Mouse (Mus musculus): Measurements from ENCODE around the gene Plxna3.

The Plxna3 gene

DNA sequence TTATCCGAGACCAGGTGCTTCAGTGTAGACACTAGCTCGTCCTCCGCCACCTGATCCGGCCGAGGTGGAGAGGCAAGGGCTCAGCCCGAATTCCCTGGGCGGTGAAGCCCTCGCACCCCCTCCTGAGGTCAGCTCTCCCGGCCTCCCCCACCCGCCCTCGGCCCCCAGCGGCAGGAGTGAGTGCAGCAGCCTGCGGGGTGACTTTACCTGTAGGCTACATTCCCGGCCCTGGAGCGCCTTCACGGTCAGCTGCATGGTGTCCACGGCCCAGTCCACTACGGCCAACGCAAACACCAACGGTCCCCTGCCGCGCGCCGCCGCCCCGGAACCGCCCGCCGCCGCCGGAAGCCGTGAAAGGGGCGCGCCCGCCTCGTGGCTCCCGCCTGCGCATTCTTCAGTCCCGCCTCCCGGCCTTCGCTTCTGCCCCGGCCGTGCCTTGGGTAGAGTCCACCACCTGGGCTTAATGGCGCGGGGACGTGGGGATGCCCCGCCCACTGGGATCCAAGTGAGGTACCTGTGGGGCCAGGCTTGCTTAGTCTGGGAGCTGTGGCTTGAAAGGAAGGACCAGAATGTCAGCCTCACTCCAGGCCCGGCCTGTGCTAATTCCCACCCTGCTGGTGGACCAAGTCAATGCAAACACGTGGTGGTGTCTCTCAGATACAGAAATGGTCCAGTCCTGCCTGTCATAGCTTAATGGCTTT lies 39.5 kb downstream of the Plxna3 start:
- peak; percentile 51 for DNase-seq (ENCODE audit: low spot score)

DNA sequence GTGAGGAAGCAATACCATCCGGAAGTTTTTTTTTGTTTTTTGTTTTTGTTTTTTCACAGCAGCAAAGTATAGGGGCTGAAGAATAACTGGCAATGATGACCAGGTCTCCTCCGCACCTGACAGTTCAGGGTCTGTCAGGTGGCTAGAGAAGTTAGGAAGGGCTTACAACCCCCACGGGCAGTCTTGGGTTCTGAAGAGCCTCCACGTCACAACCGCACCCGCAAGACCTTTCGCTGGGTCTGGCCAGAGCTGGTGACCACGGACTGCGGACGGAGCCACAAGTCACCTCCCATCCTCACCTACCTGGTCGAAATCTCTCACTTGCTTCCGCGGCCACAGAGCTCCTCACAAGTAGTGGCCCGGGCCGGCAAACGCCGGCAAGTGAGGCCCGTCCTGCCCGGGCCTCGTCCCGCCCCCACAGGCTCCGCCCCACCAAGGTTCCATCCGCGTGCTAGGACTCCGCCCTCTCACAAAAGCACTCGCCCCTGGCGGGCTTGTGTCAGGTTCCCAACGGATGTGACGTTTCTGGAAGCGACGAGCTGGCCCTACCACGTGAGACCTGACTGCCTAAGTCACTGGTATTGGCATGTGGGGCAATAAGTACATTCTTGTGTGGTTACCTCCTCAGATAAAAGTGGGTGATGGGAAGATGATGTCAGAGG lies 44.2 kb downstream of the Plxna3 start, which contains the start of the genes Ubl4a and Slc10a3:
Gene Ubl4a (minus strand): TSS at position 331 of the 662 bp plus-strand sequence.
Gene Slc10a3 (minus strand): TSS at position 462 of the 662 bp plus-strand sequence.
- peak; percentile 94 for DNase-seq (ENCODE audit: low spot score)

DNA sequence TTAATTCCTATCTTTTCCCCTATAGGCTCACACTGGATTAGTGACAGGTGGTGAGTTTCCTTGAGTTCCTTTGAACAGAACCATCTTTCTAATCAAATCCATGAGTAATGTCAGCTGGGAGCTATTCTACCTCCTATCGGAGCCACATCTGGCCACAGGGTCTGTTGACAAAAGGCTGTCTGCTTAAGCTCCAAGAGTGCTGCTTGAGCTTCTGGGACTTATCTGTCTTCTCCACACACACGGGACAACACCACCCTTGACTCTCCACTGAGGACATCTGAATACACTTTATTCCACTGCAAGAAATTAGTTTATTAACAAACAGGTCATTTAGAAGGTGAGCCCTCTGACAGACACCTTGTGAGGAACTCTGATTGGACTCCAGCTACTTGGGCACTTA lies 55.6 kb downstream of the Plxna3 start:
- no peak for DNase-seq (ENCODE audit: low spot score)

DNA sequence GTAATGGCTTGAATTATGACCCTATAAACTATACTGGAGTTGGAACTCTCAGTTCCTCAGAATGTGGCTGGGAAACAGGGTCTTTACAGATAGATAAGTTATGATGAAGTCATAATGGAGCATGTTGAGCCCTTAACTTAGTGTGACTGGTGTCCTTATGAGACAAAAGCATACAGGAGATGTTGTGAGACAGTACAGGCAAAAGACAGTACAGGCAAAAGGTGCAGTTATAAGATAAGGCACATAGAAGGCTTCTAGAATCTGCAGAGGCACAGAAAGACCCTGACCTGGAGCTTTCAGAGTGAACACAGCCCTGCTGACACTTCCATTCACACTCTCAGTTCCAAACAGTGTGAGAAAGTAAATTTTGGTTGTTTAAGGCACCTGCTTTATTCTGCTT lies 59.3 kb downstream of the Plxna3 start:
- no peak for DNase-seq (ENCODE audit: low spot score)

DNA sequence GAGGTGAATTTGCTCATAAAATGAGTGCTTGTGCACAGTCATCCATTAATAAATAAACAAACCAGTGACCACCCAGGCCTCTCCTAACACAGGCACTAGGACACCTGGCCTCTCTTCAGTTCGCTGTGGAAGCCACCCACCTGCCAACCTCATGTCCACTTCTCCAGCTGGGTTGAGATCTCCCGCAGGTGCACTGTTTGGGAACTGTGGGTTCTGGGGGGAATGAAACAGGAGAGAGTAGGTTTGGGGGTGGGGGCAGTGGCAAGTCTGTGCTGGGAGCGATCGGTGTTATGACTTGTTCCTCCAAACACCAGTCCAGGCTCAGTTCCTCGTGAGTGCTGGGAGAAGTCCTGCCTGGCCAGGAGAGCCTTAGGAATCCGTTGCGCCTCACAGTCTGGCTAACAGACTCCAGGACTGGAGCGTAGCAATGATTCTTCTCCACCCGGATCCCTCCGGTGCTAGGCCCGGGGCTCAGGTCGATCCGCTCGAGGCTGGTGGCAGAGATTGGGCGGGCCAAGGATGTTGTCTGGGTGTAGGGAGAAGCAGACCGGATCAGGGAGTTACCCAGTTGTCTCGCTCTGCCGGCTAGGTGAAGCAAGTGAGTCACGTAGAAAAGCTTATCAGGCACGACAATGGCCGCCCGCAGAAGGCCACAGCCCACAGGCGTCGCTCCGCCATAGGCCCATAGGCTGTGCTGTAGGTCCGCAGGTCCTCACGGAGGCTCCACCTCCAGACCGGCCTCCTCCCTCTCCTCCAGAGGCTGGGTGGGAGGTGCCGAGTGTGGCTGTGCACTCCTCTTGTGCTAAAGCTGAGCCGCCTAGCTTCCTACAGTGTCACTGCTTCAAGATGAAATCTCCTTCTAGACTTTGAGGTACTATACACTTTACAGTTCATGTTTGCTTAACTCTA lies 63.9 kb downstream of the Plxna3 start, which contains the start of the genes Fam3a and Ikbkg:
Gene Fam3a (minus strand): TSS at position 738 of the 909 bp plus-strand sequence.
Gene Ikbkg (plus strand): TSS at position 756 of the 909 bp plus-strand sequence.
- DNase-seq (ENCODE audit: low spot score), result peak; percentile 87
